Mouse (Mus musculus) embryonic facial prominence, embryonic 15.5 days (tissue): ENCODE measurements around the gene Zc3h13. TPM values are rescaled to one million over a fixed set of nuclear protein-coding genes. Genes with fewer than 3 reads are reported as not detected.
A peak's percentile ranks its signal among the peaks of the same experiment; 100 is the strongest.

Experiments used
- ATAC-seq: fragments of 200-750 bp; cut with Nextera tagmentation; 2 replicates; pipeline ENCODE4 v1.8.0; 2017; ENCODE audit warnings: low read depth, moderate TSS enrichment; ENCODE audit not compliant: insufficient number of reproducible peaks, low FRiP score, low TSS enrichment
- H3K27ac ChIP-seq: fragments of 300-500 bp; sonication (generic); replicated peaks from 2 replicates; pipeline ENCODE4 v1.5.1; 2015; ENCODE audit warnings: mild to moderate bottlenecking, inconsistent platforms
- H3K27me3 ChIP-seq: fragments of 300-500 bp; sonication (generic); 2 replicates; pipeline ENCODE4 v1.6.1; 2015; ENCODE audit warnings: inconsistent platforms
- H3K36me3 ChIP-seq: fragments of 300-500 bp; sonication (generic); 2 replicates; pipeline ENCODE4 v1.6.1; 2015; ENCODE audit warnings: mild to moderate bottlenecking, inconsistent platforms
- H3K4me1 ChIP-seq: fragments of 300-500 bp; sonication (generic); 2 replicates; pipeline ENCODE4 v1.6.1; 2015; ENCODE audit warnings: inconsistent platforms
- H3K4me2 ChIP-seq: fragments of 300-500 bp; sonication (generic); replicated peaks from 2 replicates; pipeline ENCODE4 v1.6.1; 2015; ENCODE audit warnings: mild to moderate bottlenecking, inconsistent platforms
- H3K4me3 ChIP-seq: fragments of 300-500 bp; sonication (generic); replicated peaks from 2 replicates; pipeline ENCODE4 v1.5.1; 2015; ENCODE audit warnings: mild to moderate bottlenecking, inconsistent platforms
- H3K9ac ChIP-seq: fragments of 300-500 bp; sonication (generic); 2 replicates; pipeline ENCODE4 v1.6.1; 2015; ENCODE audit warnings: inconsistent platforms
- H3K9me3 ChIP-seq: fragments of 300-500 bp; sonication (generic); replicated peaks from 2 replicates; pipeline ENCODE4 v1.6.1; 2016; ENCODE audit warnings: inconsistent platforms
- WGBS: fragments of 180-500 bp; shearing (Covaris S2); methylation state at CpG from one replicate; pipeline ENCODE4 v1.1.7; 2015; 5-methylcytosine and 5-hydroxymethylcytosine counted together
- polyA plus RNA-seq: library from polyadenylated mRNA; unstranded; fragments of >200 nt; fragmentation: Nextera tagmentation; extraction: Ambion mirVana; gene quantifications from 2 replicates; pipeline ENCODE4 v1.2.1, GENCODE M21; 2015

Zc3h13 gene
- 34.2 and 35.3 TPM in 2 replicates for polyA plus RNA-seq

DNA sequence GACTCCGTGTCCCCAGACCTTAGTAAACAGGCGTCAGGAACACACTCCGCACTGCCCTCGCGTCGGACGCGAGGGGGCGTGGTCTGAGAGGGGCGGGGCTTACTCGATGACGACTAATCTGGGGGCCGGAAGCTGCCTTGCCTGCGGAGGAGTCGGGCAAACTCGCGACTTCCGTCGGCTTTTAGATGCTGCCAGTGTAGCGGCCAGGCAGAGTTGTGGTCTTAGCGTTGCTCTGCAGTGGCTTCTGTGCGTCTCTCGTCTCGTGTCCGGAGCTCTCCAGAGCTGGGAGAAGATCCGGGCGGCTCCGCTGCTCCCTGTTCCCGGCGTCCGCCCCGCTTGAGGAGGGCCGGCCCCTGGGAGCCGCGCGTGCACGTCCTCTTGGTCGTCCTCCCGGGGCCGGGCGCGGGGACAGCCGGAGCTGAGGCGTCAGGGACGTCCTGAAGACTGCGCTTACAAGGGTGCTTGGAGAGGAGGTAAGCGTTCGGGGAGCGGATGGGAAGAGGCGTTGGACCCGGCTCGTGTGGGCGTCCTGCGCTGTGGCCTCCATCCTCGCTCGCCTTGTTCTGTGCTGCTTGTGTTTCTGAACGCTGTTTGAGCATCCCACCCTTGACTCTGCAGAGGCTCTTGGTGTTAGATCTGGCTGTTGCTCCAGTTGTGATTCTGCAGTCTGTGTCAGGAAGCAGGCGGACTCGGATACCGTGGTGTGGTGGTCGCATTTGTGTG lies at the start of gene Zc3h13:
Gene Zc3h13, plus strand, starts transcription at position 181 of the 723 bp plus-strand sequence.
- WGBS, result under 1% methylated on average over 61 of the region's 61 CpGs
- Histone ChIP-seq H3K9me3 (no peaks in the 10 kb centered on the region), H3K4me3 (peak within 1 kb of the TSS; percentile 91), H3K4me2 (peak within 1 kb of the TSS; percentile 66), H3K27ac (peak within 1 kb of the TSS; percentile 84), H3K27me3 (no peaks in the 10 kb centered on the region), H3K36me3 (no peaks in the 10 kb centered on the region), H3K9ac (peak within 1 kb of the TSS; percentile 76), H3K4me1 (peaks cover 12% of the 10 kb centered on the region; the same call in 1 of the 2 replicates)
- peak; percentile 98 for ATAC-seq

DNA sequence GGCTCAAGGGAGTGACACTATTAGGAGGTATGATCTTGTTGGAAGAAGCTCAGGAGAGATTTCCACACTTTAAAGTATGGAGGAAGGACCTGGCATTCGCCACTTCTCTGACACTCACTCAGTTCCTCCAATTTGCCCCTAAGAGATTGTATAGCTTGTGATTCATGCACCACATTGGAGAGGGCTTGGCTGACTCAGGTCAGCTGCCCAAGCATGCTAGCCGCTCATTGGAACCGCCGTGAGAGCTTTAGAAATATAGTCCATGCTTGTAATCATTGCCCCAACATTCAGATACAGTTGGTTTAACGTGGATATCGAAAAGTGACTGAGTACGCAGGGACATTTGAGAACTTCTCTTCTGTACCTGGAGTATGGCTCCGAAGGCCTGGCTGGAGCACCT lies 48.6 kb upstream of the Zc3h13 start:
- Histone ChIP-seq H3K36me3 (no peaks in the 10 kb centered on the region), H3K4me3 (no peak overlapping the region), H3K4me2 (no peak overlapping the region), H3K4me1 (no peaks in the 10 kb centered on the region), H3K9me3 (no peaks in the 10 kb centered on the region), H3K27ac (no peak overlapping the region), H3K9ac (no peak overlapping the region), H3K27me3 (no peaks in the 10 kb centered on the region)
- WGBS, result 88% methylated on average over 8 of the region's 8 CpGs
- ATAC-seq, result no peak

DNA sequence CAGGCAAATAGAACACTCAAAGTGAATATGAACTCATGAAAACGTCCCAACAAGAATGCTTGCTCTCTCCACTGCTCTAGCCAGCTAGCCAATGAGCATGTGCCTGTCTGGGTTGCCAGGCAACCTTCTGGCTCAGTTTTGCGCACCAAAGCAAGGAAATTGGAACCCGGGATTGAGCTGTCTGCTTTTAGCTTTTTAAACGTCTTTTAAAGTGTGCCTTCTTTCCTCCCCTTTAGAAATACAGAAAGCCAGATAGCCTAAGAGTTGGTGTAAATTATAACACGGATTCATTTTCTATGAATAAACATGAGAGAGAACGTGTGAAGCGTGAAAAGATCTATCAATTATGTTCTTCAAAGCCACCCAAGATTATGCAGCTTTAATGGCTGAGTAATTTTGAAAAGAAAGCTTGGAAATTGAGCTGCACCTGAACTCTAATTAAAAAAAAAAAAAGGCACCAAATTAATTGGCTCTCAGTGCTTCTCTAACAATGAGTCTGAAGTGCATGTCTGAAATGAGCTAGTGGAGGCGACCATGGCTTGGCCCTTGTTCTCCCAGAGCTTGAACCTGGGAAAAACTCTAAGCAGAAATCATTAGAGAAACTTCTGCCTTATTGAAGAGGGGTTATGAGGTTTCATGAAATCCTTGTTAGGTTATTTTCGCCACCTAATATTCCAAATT lies 48.1 kb upstream of the Zc3h13 start:
- Histone ChIP-seq H3K9me3 (no peaks in the 10 kb centered on the region), H3K27me3 (no peaks in the 10 kb centered on the region), H3K4me3 (no peak overlapping the region), H3K4me1 (no peaks in the 10 kb centered on the region), H3K9ac (no peak overlapping the region), H3K27ac (no peak overlapping the region), H3K36me3 (no peaks in the 10 kb centered on the region), H3K4me2 (no peak overlapping the region)
- no peak for ATAC-seq
- WGBS, result 54% methylated on average over 9 of the region's 9 CpGs

DNA sequence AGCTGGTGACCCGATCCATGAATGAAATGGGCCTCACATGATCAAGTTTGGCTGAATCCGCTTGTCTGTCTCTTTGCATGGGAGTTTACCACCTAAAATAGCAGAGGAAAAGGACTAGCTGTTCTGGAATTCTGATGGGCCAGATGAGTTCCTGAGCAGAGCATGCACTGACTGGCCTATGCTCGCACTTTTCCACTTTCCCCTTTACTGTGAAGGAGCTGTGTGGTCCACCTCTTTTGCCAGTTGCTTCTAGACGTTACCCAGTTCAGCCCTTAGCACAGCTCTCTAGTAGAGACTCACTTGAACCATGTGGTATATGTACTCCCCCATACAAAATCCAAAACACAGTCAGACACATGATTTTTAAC lies 47.6 kb upstream of the Zc3h13 start:
- H3K9ac ChIP-seq, result no peak overlapping the region
- no peaks in the 10 kb centered on the region for H3K36me3 ChIP-seq
- no peaks in the 10 kb centered on the region for H3K9me3 ChIP-seq
- no peaks in the 10 kb centered on the region for H3K27me3 ChIP-seq
- H3K27ac ChIP-seq, result no peak overlapping the region
- 80% methylated on average over 4 of the region's 4 CpGs for WGBS
- no peak overlapping the region for H3K4me3 ChIP-seq
- H3K4me1 ChIP-seq, result no peaks in the 10 kb centered on the region
- no peak for ATAC-seq
- H3K4me2 ChIP-seq, result no peak overlapping the region

DNA sequence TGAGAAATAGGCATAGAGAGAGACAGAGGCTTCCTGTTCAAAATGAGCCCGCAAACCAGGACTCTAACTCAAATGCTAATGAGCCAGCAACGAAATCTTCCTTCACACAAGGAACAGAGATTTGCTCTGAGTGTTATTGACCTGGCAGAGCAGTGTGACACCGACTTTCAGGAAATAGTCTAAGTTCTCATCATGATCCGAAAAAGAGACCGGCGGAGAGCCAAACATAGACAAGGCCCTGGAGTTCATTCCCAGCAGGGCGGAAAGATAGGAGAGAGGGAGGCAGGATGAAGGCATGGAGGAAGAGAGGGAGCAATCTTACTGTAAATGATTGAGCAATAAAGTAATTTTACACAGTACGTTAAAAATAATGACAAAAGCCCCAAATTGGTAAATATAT lies 47.1 kb upstream of the Zc3h13 start:
- H3K9ac ChIP-seq, result no peak overlapping the region
- no peaks in the 10 kb centered on the region for H3K36me3 ChIP-seq
- H3K27ac ChIP-seq, result no peak overlapping the region
- H3K4me3 ChIP-seq, result no peak overlapping the region
- no peaks in the 10 kb centered on the region for H3K27me3 ChIP-seq
- no peak for ATAC-seq
- no peak overlapping the region for H3K4me2 ChIP-seq
- H3K4me1 ChIP-seq, result no peaks in the 10 kb centered on the region
- no peaks in the 10 kb centered on the region for H3K9me3 ChIP-seq
- WGBS, result 82% methylated on average over 8 of the region's 8 CpGs

DNA sequence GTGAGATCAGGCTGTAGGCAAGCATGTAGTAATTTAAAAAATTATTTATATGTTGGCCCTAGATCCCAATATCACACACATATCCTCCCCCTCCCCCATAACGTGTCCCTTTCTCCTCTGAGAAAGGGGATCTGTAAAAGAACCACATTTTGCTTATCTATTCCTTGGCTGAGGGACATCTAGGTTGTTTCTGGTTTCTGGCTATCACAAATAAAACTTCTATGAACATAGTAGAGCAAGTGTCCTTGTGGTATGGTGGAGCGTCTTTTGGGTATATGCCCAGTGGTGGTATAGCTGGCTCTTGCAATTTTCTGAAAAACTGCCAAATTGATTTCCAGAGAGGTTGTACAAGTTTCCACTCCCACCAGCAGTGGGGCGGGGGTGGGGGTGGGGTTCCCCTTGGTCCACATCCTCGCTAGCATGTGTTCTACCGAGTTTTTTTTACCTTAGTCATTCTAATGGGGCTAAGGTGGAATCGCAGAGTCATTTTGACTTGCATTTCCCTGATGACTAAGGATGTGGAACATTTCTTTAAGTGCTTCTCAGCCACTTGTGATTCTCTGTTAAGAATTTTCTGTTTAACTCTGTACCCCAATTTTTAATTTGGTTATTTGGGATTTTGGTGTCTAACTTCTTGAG lies 46.0 kb upstream of the Zc3h13 start:
- H3K4me2 ChIP-seq, result no peak overlapping the region
- no peaks in the 10 kb centered on the region for H3K9me3 ChIP-seq
- H3K27ac ChIP-seq, result no peak overlapping the region
- no peak overlapping the region for H3K4me3 ChIP-seq
- no peak overlapping the region for H3K9ac ChIP-seq
- no peaks in the 10 kb centered on the region for H3K36me3 ChIP-seq
- 72% methylated on average over 6 of the region's 6 CpGs for WGBS
- H3K27me3 ChIP-seq, result no peaks in the 10 kb centered on the region
- ATAC-seq, result no peak
- H3K4me1 ChIP-seq, result no peaks in the 10 kb centered on the region

DNA sequence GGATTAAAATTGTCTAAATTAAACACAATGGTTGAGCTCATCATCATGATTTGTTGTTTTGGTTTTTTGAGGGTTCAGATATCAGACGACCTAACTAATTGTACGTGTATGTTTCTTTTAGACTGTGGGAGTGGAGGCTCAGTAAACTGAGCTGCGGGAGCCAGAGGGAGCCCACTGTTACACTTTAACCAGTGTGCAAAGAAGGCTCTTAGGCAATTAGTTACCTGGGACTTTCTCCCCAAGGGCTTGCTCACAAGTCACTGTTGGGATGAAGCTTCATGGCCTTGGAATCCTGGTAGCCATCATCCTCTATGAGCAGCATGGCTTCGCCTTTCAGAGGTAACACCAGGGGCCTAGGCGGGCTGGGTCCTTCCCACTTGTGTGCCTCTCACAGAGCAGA lies 42.1 kb upstream of the Zc3h13 start, which contains the start of gene Cpb2:
Gene Cpb2, plus strand, starts transcription at position 201 of the 400 bp plus-strand sequence.
- Histone ChIP-seq H3K4me2 (no peak within 1 kb of the TSS), H3K9me3 (no peaks in the 10 kb centered on the region), H3K27ac (no peak within 1 kb of the TSS), H3K27me3 (no peaks in the 10 kb centered on the region), H3K4me3 (no peak within 1 kb of the TSS), H3K36me3 (no peaks in the 10 kb centered on the region), H3K9ac (no peak within 1 kb of the TSS), H3K4me1 (no peaks in the 10 kb centered on the region)
- 81% methylated on average over 5 of the region's 5 CpGs for WGBS
- ATAC-seq, result no peak

DNA sequence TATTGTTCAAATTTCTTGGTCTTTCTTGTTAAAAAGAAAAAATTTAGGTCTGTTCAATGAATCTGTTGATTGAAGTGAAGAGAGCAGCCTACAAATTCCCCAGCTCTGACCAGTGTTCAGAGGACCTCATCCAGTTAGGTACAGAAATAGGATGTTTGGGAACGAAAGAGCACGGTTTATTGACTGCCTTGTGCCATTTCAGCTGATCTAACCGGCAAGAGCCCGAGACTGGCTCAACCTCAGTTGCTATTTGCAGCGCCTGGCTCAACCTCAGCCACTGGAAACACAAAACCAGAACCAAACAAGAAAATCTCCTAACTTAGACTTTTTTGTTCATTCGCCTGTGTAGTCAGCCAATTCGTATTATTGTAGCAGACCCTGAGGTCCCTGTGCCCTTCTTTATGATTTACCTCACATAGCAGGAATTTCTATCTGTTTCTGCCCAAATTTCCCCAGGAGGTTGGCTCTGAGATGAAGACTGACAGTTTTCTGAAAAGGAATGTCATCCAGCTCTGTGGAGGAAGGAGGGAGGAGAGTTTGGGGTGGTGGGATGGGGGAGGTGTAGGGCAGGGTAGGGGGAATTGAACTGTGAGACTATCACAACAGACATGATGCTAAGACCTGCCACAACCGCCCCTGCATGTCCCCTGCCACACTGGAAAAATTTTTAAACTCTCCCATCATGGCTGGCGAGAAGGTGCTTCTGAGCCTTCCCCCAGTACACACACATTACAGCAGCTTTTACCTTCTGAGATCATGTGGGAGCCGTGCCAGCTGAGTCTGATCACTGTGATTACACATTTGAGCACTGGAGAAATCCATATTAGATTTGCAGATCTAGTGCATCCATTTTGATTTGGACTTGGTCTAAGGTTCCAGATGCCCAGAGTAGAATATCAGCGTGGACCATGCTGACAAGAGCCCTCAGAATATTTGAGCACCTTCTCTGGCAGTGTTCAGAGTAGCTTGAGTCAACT lies 37.9 kb upstream of the Zc3h13 start:
- ATAC-seq, result no peak
- H3K4me2 ChIP-seq, result no peak overlapping the region
- no peak overlapping the region for H3K4me3 ChIP-seq
- H3K4me1 ChIP-seq, result no peaks in the 10 kb centered on the region
- no peaks in the 10 kb centered on the region for H3K9me3 ChIP-seq
- H3K27me3 ChIP-seq, result no peaks in the 10 kb centered on the region
- WGBS, result 53% methylated on average over 11 of the region's 11 CpGs
- no peak overlapping the region for H3K9ac ChIP-seq
- H3K27ac ChIP-seq, result no peak overlapping the region
- H3K36me3 ChIP-seq, result no peaks in the 10 kb centered on the region

DNA sequence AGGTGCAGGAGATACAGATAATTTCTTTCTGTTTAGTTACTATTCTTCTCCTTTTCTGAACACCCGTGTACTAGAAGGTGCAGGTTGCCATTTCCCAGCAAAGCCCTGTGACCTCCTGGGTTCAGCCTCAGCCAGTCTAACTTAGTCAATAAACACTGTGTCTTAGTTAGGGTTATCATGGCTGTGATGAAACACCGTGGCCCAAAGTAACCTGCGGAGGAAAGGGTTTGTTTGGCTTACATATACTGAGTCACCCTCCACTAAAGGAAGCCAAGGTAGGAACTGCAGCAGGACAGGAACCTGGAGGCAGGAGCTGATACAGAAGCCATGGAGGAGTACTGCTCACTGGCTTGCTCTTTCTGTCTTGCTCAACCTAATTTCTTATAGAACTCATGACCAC lies 33.7 kb upstream of the Zc3h13 start:
- 90% methylated on average over 3 of the region's 3 CpGs for WGBS
- no peak overlapping the region for H3K4me3 ChIP-seq

DNA sequence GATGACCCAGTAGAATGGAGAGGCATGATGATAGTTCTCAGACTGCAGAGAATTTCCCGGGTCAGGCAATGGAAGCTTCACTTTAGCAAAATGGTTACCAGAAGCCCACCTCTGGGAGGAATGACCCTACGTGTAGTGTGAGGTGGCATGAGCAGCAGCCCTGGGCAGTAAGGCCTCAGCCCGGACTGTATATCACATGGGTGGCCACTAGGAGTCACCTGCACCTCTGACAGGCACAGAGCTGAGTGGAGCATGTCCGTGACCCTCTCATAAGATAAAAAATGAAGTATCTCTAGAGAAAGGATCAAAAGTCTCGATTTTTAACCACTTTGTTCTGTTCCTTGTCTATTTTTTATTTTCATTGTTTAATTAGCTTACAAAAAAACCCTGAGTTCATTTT lies 27.7 kb upstream of the Zc3h13 start:
- 48% methylated on average over 5 of the region's 5 CpGs for WGBS
- Histone ChIP-seq H3K4me2 (no peak overlapping the region), H3K27ac (no peak overlapping the region), H3K4me1 (no peaks in the 10 kb centered on the region), H3K27me3 (no peaks in the 10 kb centered on the region), H3K9ac (no peak overlapping the region), H3K4me3 (no peak overlapping the region), H3K36me3 (no peaks in the 10 kb centered on the region), H3K9me3 (no peaks in the 10 kb centered on the region)
- no peak for ATAC-seq

More for the DNA sequence above, 33.7 kb upstream of the Zc3h13 start:
- no peak overlapping the region for H3K9ac ChIP-seq
- H3K27ac ChIP-seq, result no peak overlapping the region
- no peaks in the 10 kb centered on the region for H3K27me3 ChIP-seq
- H3K36me3 ChIP-seq, result no peaks in the 10 kb centered on the region
- H3K4me2 ChIP-seq, result no peak overlapping the region
- H3K9me3 ChIP-seq, result no peaks in the 10 kb centered on the region
- no peak for ATAC-seq
- no peaks in the 10 kb centered on the region for H3K4me1 ChIP-seq

DNA sequence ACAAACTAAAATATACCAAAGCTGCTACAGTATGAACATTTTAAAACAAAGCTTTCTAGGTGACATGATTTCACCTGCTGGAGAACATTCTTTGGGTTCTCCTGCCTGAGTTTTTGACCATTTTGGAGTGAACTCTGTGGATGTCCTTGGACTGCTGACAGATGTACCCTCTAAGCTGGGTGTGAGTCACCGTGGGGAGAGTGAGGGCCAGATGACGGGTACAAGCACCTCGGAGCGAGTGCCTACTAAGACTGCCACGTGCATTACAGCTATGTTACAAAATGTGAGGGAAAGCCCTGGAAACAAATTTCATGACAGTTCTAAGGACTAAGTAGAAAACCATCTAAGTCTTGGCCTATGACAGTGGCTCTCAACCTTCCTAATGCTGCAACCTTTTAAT lies 14.6 kb upstream of the Zc3h13 start:
- Histone ChIP-seq H3K27ac (no peak overlapping the region), H3K27me3 (no peaks in the 10 kb centered on the region), H3K4me1 (no peaks in the 10 kb centered on the region), H3K4me2 (no peak overlapping the region), H3K36me3 (no peaks in the 10 kb centered on the region), H3K4me3 (no peak overlapping the region), H3K9ac (no peak overlapping the region), H3K9me3 (no peaks in the 10 kb centered on the region)
- WGBS, result 86% methylated on average over 5 of the region's 5 CpGs
- no peak for ATAC-seq
